ENCODE assay signal across 8 mouse cellular contexts in genomic region chr12:64829662-64830249, GRCm38 (mm10).
A peak's percentile ranks its signal among the peaks of the same experiment; 100 is the strongest.
DNase-seq lines count a peak whose midpoint lies in the region; ATAC-seq and TF ChIP-seq lines count a peak whose summit lies in the region.

No protein-coding gene starts in this region.

- 3% methylated on average over 1 of the region's 1 CpGs for WGBS in forebrain, postnatal 0 days
- WGBS in heart, embryonic 12.5 days, result 5% methylated on average over 1 of the region's 1 CpGs

- TF ChIP-seq CTCF in forebrain, postnatal 0 days (IDR thresholded peaks at IDR 0.05; ENCODE audit: low read depth), result peak; percentile 90

- peak; percentile 4 to 17 for DNase-seq in frontal cortex, postnatal 36 days (ENCODE audit: low spot score in 2 of 2)
- DNase-seq in frontal cortex, postnatal 14 days (ENCODE audit: low spot score in 2 of 2), result no peak
- DNase-seq in ovary, postnatal 14 days (ENCODE audit: low spot score), result peak; percentile 7
- no peak for DNase-seq in ovary, postnatal 36 days (ENCODE audit: low spot score)
- peak; percentile 81 for DNase-seq in forebrain, postnatal 0 days
- DNase-seq in lung, postnatal 36 days, result peak; percentile 24
- no peak for DNase-seq in testis, postnatal 10 days (ENCODE audit: low spot score)

- H3K36me3 ChIP-seq in forebrain, postnatal 0 days (ENCODE audit: insufficient read depth), result no peaks in the 10 kb centered on the region
- no peaks in the 10 kb centered on the region for H3K36me3 ChIP-seq in heart, embryonic 12.5 days

- H3K9ac ChIP-seq in forebrain, postnatal 0 days, result no peak overlapping the region
- no peak overlapping the region for H3K9ac ChIP-seq in heart, embryonic 12.5 days

- peaks cover 6% of the 10 kb centered on the region for H3K4me1 ChIP-seq in forebrain, postnatal 0 days (ENCODE audit: insufficient read depth)
- 0 out of 2 replicates have a peak, but pooled peaks cover 3% of the 10 kb centered on the region for H3K4me1 ChIP-seq in heart, embryonic 12.5 days (replicated peaks)

- peak; percentile 72 for ATAC-seq in forebrain, postnatal 0 days
- no peak for ATAC-seq in heart, embryonic 12.5 days (ENCODE audit: insufficient number of reproducible peaks, low FRiP score)

- no peaks in the 10 kb centered on the region for H3K9me3 ChIP-seq in forebrain, postnatal 0 days (ENCODE audit: low read length)
- H3K9me3 ChIP-seq in heart, embryonic 12.5 days (replicated peaks), result 0 out of 2 replicates have a peak, but pooled peaks cover 2% of the 10 kb centered on the region

- H3K4me2 ChIP-seq in forebrain, postnatal 0 days (ENCODE audit: low read depth), result no peak overlapping the region
- no peak overlapping the region for H3K4me2 ChIP-seq in heart, embryonic 12.5 days

- H3K27me3 ChIP-seq in forebrain, postnatal 0 days (ENCODE audit: insufficient read depth, low read length), result no peaks in the 10 kb centered on the region
- no peaks in the 10 kb centered on the region for H3K27me3 ChIP-seq in heart, embryonic 12.5 days (replicated peaks)

- no peak overlapping the region for H3K4me3 ChIP-seq in forebrain, postnatal 0 days (ENCODE audit: low read depth, low read length)
- no peak overlapping the region for H3K4me3 ChIP-seq in heart, embryonic 12.5 days

- H3K27ac ChIP-seq in forebrain, postnatal 0 days (ENCODE audit: low read depth, low read length), result no peak overlapping the region
- H3K27ac ChIP-seq in heart, embryonic 12.5 days (ENCODE audit: poor library complexity, severe bottlenecking), result no peak overlapping the region

Comparison
In these comparisons a context has a peak if more than half of its experiments do, and no peak if none do; other contexts are left out.
1. DNase-seq: peak in frontal cortex, postnatal 36 days (2 of 2), ovary, postnatal 14 days (single experiment), forebrain, postnatal 0 days (single experiment) and lung, postnatal 36 days (single experiment); none in frontal cortex, postnatal 14 days (0 of 2), ovary, postnatal 36 days (single experiment) and testis, postnatal 10 days (single experiment).